In the genomic region with DNA sequence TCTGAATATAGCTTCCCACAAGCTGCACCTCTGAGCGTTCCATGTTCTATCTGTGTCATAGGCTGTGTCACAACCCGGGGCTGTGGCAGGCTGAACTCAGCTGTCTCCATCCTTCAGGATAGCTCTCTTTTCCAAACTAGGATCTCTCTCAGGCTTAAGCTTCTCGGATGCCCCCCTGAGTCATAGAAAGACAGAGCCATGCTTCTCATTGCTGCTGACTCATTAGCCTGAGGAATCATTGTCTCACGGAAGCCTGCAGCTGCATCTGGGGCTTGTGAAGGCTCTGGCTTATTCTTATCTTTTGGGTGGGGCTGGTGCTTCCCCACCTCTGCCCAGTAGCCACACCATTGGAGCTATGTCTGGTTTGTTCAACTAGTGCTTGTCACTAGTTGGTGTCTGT, we compare ENCODE assay signal across 24 mouse cellular contexts.
A peak's percentile ranks its signal among the peaks of the same experiment; 100 is the strongest.
DNase-seq lines count a peak whose midpoint lies in the region; ATAC-seq and TF ChIP-seq lines count a peak whose summit lies in the region.
"Had no signal": no experiment of that assay in that cellular context is flagged by ENCODE, and none has a peak within 500 bp of the region (broad histone marks: within the 10 kb centered on the region; RNA-seq: fewer than 3 reads in every experiment).

No protein-coding gene starts in this region.

- WGBS in forebrain, postnatal 0 days = 88% methylated on average over 4 of the region's 4 CpGs

- ATAC-seq in Patski = peak; percentile 76
- ATAC-seq in common myeloid progenitor, adult 5-6 weeks (replicated peaks; ENCODE audit: low read depth, poor library complexity, severe bottlenecking) = peak; percentile 96
- ATAC-seq in forebrain, postnatal 0 days = no peak
- ATAC-seq: forebrain, embryonic 15.5 days had no signal

- H3K9ac ChIP-seq in forebrain, postnatal 0 days = no peak overlapping the region
- H3K9ac ChIP-seq: embryonic facial prominence, embryonic 15.5 days; forebrain, embryonic 15.5 days; hindbrain, embryonic 12.5 days; limb, embryonic 12.5 days; liver, embryonic 14.5 days; lung, embryonic 15.5 days; neural tube, embryonic 15.5 days had no signal

- DNase-seq in 3134 (ENCODE audit: extremely low read depth, insufficient read length, low spot score) (peak; percentile 58), 3T3-L1 (ENCODE audit: low read depth, low spot score) (peak; percentile 88), Patski (ENCODE audit: low read depth, low spot score) (no peak)
- no peak for DNase-seq in right cerebral cortex, adult 18-20 months
- DNase-seq in forebrain, postnatal 0 days = no peak
- DNase-seq in cerebellum, postnatal 25 days = no peak
- DNase-seq: adrenal gland, postnatal 25 days; cerebellum, adult 2 months; cerebellum, postnatal 36 days; gastrocnemius, postnatal 10 days; heart, adult 2 months; kidney, adult 2 months; kidney, postnatal 10 days had no signal

- no peaks in the 10 kb centered on the region for H3K36me3 ChIP-seq in forebrain, postnatal 0 days (ENCODE audit: insufficient read depth)
- H3K36me3 ChIP-seq: embryonic facial prominence, embryonic 15.5 days; forebrain, embryonic 15.5 days; G1E; hindbrain, embryonic 12.5 days; limb, embryonic 12.5 days; lung, embryonic 15.5 days; neural tube, embryonic 15.5 days had no signal

- H3K27ac ChIP-seq in forebrain, postnatal 0 days (ENCODE audit: low read depth, low read length) = no peak overlapping the region
- H3K27ac ChIP-seq: embryonic facial prominence, embryonic 15.5 days; forebrain, embryonic 15.5 days; heart, adult 2 months; hindbrain, embryonic 12.5 days; limb, embryonic 12.5 days; liver, embryonic 14.5 days; lung, embryonic 15.5 days; macrophage; neural tube, embryonic 15.5 days had no signal

- in situ Hi-C loops in Patski (cut with MboI; ENCODE audit: low pct_unique_long_range_greater_than_20kb) = no loop called here

- no peaks in the 10 kb centered on the region for H3K4me1 ChIP-seq in forebrain, postnatal 0 days (ENCODE audit: insufficient read depth)
- H3K4me1 ChIP-seq: embryonic facial prominence, embryonic 15.5 days; forebrain, embryonic 15.5 days; hindbrain, embryonic 12.5 days; lung, embryonic 15.5 days; neural tube, embryonic 15.5 days had no signal

- no peak for TF ChIP-seq CTCF in Patski (IDR thresholded peaks at IDR 0.05)
- TF ChIP-seq CTCF in forebrain, postnatal 0 days (IDR thresholded peaks at IDR 0.05; ENCODE audit: low read depth) = no peak

- no peaks in the 10 kb centered on the region for H3K9me3 ChIP-seq in forebrain, postnatal 0 days (ENCODE audit: low read length)
- H3K9me3 ChIP-seq: embryonic facial prominence, embryonic 15.5 days; forebrain, embryonic 15.5 days; G1E; hindbrain, embryonic 12.5 days; lung, embryonic 15.5 days; neural tube, embryonic 15.5 days had no signal

- no peaks in the 10 kb centered on the region for H3K27me3 ChIP-seq in Patski
- no peaks in the 10 kb centered on the region for H3K27me3 ChIP-seq in forebrain, postnatal 0 days (ENCODE audit: insufficient read depth, low read length)
- H3K27me3 ChIP-seq: embryonic facial prominence, embryonic 15.5 days; forebrain, embryonic 15.5 days; hindbrain, embryonic 12.5 days; limb, embryonic 12.5 days; lung, embryonic 15.5 days; neural tube, embryonic 15.5 days had no signal

- POLR2A ChIA-PET in Patski (lab: Charles Lee) = interaction anchor here (0.9 kb wide), 1 partner anchor 40 kb away, joined by 3 read pairs; no protein-coding TSS in a partner anchor

- CTCF ChIA-PET in Patski (lab: Charles Lee) = no interaction called here

- H3K4me2 ChIP-seq in forebrain, postnatal 0 days (ENCODE audit: low read depth) = no peak overlapping the region
- H3K4me2 ChIP-seq: embryonic facial prominence, embryonic 15.5 days; forebrain, embryonic 15.5 days; hindbrain, embryonic 12.5 days; limb, embryonic 12.5 days; lung, embryonic 15.5 days; midbrain, embryonic 11.5 days; neural tube, embryonic 15.5 days had no signal

- no peak overlapping the region for H3K4me3 ChIP-seq in forebrain, postnatal 0 days (ENCODE audit: low read depth, low read length)
- H3K4me3 ChIP-seq: embryonic facial prominence, embryonic 15.5 days; forebrain, embryonic 15.5 days; heart, adult 2 months; hindbrain, embryonic 12.5 days; limb, embryonic 12.5 days; lung, embryonic 15.5 days; neural tube, embryonic 15.5 days had no signal

Comparison
In these comparisons a context has a peak if more than half of its experiments do, and no peak if none do; other contexts are left out.
1. DNase-seq: peak in 3134 (single experiment) and 3T3-L1 (single experiment); none in Patski (single experiment), right cerebral cortex, adult 18-20 months (single experiment), forebrain, postnatal 0 days (single experiment) and cerebellum, postnatal 25 days (0 of 2).